Mouse (Mus musculus): ENCODE results near the gene Rev3l. TPM values are rescaled to one million over a fixed set of nuclear protein-coding genes. Genes with fewer than 3 reads are reported as not detected.

Gene Rev3l
- total RNA-seq, 2 experiments from 2014 or later, result 20.9 to 23.8 TPM

Other genes with a start within 250 kb of the Rev3l start
- gene Traf3ip2, start 119.2 kb upstream of the Rev3l start, total RNA-seq (2021), result 1 to 10 TPM; 5.3 to 6.8 TPM
- gene Mfsd4b4, start 167.1 kb downstream of the Rev3l start, total RNA-seq (2021), result 1 to 10 TPM; 2.7 to 2.9 TPM
- gene Mfsd4b2, start 194.8 kb downstream of the Rev3l start, total RNA-seq (2021), result under 1 TPM; 0.10 to 0.12 TPM
- 1 to 10 TPM; 2.7 to 3.2 TPM for gene Mfsd4b3, start 228.0 kb downstream of the Rev3l start, total RNA-seq (2021)